Mouse (Mus musculus): ENCODE data around the gene Prrg2. TPM values are rescaled to one million over a fixed set of nuclear protein-coding genes. Genes with fewer than 3 reads are reported as not detected.
A peak's percentile ranks its signal among the peaks of the same experiment; 100 is the strongest.

The Prrg2 gene
- total and polyA plus RNA-seq, 2 experiments from 2014 or later = 10.5 to 17.2 TPM

GRCm38 (mm10) chr7:45060632-45061122 lies 1.8 kb downstream of the Prrg2 start:
- Histone ChIP-seq H3K9ac (replicated peaks; ENCODE audit: low read length) (no peak overlapping the region), H3K4me2 (ENCODE audit: low read depth, low read length) (no peak overlapping the region), H3K27ac (no peak overlapping the region), H3K9me3 (ENCODE audit: low read length) (no peaks in the 10 kb centered on the region), H3K4me1 (ENCODE audit: insufficient read depth, low read length) (peaks cover 11% of the 10 kb centered on the region), H3K4me3 (ENCODE audit: low read length) (no peak overlapping the region), H3K27me3 (ENCODE audit: insufficient read depth, low read length) (no peaks in the 10 kb centered on the region), H3K36me3 (ENCODE audit: insufficient read depth, low read length) (no peaks in the 10 kb centered on the region)
- ATAC-seq = no peak
- no peak for TF ChIP-seq CTCF (IDR thresholded peaks at IDR 0.05; ENCODE audit: low read depth)
- no peak for DNase-seq (ENCODE audit: low spot score)
- WGBS = 90% methylated on average over 6 of the region's 6 CpGs

DNA sequence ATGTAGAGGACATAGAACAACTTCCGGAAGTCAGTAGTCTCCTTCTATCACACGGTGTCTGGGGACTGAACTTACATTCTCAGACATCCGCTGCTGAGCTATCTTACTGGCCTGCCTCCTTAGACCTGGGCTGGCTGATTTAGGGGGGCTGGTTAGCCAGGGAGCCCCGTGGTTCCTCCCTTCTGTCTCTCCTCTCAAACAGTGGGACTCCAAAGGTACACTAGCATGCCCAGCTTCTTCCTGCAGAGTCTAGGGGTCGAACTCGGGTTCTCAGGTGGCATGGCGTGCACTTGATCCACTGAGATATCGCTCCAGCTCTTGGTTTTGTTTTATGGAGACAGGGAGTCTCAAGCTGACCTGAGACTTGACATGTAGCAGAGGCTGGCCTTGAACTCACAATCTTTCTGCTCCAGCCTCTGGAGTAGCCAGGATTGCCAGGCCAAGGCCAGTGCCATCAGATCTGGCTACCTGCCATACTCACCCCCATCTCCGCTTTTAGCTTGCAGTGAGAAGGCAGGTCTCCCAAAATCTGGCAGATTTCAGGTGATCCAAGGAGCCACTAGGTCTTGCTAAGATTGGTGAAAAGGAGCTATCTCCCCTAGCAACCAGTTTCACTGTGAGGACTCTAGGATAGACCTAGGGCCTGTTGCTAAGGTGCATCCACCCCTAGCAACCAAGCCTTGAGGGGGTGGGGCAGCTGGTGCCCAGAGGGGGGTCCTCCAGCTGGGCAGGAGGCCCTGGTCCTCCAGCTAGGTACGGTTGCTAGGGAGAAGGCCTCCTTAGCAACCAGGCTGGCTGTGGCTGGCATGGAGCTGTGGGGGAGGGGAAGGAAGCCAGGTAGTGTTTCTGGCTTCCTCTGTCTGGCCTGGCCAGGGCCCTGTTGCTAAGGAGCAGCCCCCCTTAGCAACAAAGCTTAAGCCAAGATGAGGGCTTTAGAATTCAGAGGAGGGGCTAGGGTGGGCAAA lies 3.6 kb downstream of the Prrg2 start:
- no peak overlapping the region for H3K4me2 ChIP-seq (ENCODE audit: low read depth, low read length)
- H3K27me3 ChIP-seq (ENCODE audit: insufficient read depth, low read length) = no peaks in the 10 kb centered on the region
- 0 out of 2 replicates have a peak overlapping the region, but pooled peaks have one; percentile 24 for H3K9ac ChIP-seq (replicated peaks; ENCODE audit: low read length)
- H3K36me3 ChIP-seq (ENCODE audit: insufficient read depth, low read length) = no peaks in the 10 kb centered on the region
- H3K4me3 ChIP-seq (ENCODE audit: low read length) = no peak overlapping the region
- peak overlapping the region; percentile 77 for H3K27ac ChIP-seq
- WGBS = 74% methylated on average over 10 of the region's 10 CpGs
- DNase-seq (ENCODE audit: low spot score) = peak; percentile 67
- H3K4me1 ChIP-seq (ENCODE audit: insufficient read depth, low read length) = peaks cover 11% of the 10 kb centered on the region
- ATAC-seq = peak; percentile 25; the same call in 1 of the 2 replicates
- no peak for TF ChIP-seq CTCF (IDR thresholded peaks at IDR 0.05; ENCODE audit: low read depth)
- no peaks in the 10 kb centered on the region for H3K9me3 ChIP-seq (ENCODE audit: low read length)

DNA sequence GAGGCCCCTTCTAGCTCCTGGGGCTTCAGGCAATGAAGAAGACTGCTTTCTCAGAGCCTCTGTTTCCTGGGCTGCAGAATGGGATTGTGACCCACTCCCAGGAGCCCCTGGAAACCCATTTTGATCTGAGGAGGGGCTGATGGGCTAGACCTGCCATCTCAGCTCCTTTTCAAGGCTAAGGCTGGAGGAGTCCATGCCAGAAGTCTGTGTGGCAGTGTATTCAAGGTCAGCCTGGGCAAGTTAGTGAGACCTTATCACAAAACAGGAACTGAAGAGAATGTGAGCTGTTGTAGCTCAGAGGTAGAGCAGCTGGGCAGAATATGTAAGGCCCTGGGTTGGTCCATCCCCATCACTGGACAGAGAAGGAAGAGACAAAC lies 5.5 kb downstream of the Prrg2 start:
- no peak for TF ChIP-seq CTCF (IDR thresholded peaks at IDR 0.05; ENCODE audit: low read depth)
- Histone ChIP-seq H3K36me3 (ENCODE audit: insufficient read depth, low read length) (no peaks in the 10 kb centered on the region), H3K4me2 (ENCODE audit: low read depth, low read length) (no peak overlapping the region), H3K9ac (replicated peaks; ENCODE audit: low read length) (no peak overlapping the region), H3K27ac (no peak overlapping the region), H3K27me3 (ENCODE audit: insufficient read depth, low read length) (no peaks in the 10 kb centered on the region), H3K9me3 (ENCODE audit: low read length) (no peaks in the 10 kb centered on the region), H3K4me1 (ENCODE audit: insufficient read depth, low read length) (peaks cover 11% of the 10 kb centered on the region), H3K4me3 (ENCODE audit: low read length) (no peak overlapping the region)
- DNase-seq (ENCODE audit: low spot score) = no peak
- ATAC-seq = no peak

GRCm38 (mm10) chr7:45056329-45056971 lies 6.0 kb downstream of the Prrg2 start:
- Histone ChIP-seq H3K27ac (no peak overlapping the region), H3K4me2 (ENCODE audit: low read depth, low read length) (no peak overlapping the region), H3K4me3 (ENCODE audit: low read length) (no peak overlapping the region), H3K4me1 (ENCODE audit: insufficient read depth, low read length) (peaks cover 8% of the 10 kb centered on the region), H3K9me3 (ENCODE audit: low read length) (no peaks in the 10 kb centered on the region), H3K27me3 (ENCODE audit: insufficient read depth, low read length) (no peaks in the 10 kb centered on the region), H3K36me3 (ENCODE audit: insufficient read depth, low read length) (no peaks in the 10 kb centered on the region), H3K9ac (replicated peaks; ENCODE audit: low read length) (no peak overlapping the region)
- DNase-seq (ENCODE audit: low spot score) (no peak), ATAC-seq (no peak)
- no peak for TF ChIP-seq CTCF (IDR thresholded peaks at IDR 0.05; ENCODE audit: low read depth)
- WGBS = 62% methylated on average over 14 of the region's 14 CpGs

GRCm38 (mm10) chr7:45053931-45054510 lies 8.5 kb downstream of the Prrg2 start:
- peak; percentile 95 for DNase-seq (ENCODE audit: low spot score)
- peak; percentile 90 for ATAC-seq
- peak overlapping the region; percentile 81 for H3K9ac ChIP-seq (replicated peaks; ENCODE audit: low read length)
- no peaks in the 10 kb centered on the region for H3K9me3 ChIP-seq (ENCODE audit: low read length)
- peak overlapping the region; percentile 96 for H3K4me2 ChIP-seq (ENCODE audit: low read depth, low read length)
- 0 out of 2 replicates have a peak, but pooled peaks cover 8% of the 10 kb centered on the region for H3K4me1 ChIP-seq (ENCODE audit: insufficient read depth, low read length)
- peaks cover 10% of the 10 kb centered on the region for H3K36me3 ChIP-seq (ENCODE audit: insufficient read depth, low read length)
- no peaks in the 10 kb centered on the region for H3K27me3 ChIP-seq (ENCODE audit: insufficient read depth, low read length)
- peak overlapping the region; percentile 88 for H3K4me3 ChIP-seq (ENCODE audit: low read length)
- peak overlapping the region; percentile 99 for H3K27ac ChIP-seq
- under 1% methylated on average over 32 of the region's 33 CpGs for WGBS
- no peak for TF ChIP-seq CTCF (IDR thresholded peaks at IDR 0.05; ENCODE audit: low read depth)

GRCm38 (mm10) chr7:45053117-45053930 lies 9.2 kb downstream of the Prrg2 start:
- Histone ChIP-seq H3K27me3 (ENCODE audit: insufficient read depth, low read length) (no peaks in the 10 kb centered on the region), H3K4me1 (ENCODE audit: insufficient read depth, low read length) (0 out of 2 replicates have a peak, but pooled peaks cover 5% of the 10 kb centered on the region), H3K9me3 (ENCODE audit: low read length) (no peaks in the 10 kb centered on the region), H3K27ac (peak overlapping the region; percentile 99), H3K4me3 (ENCODE audit: low read length) (peak overlapping the region; percentile 88), H3K9ac (replicated peaks; ENCODE audit: low read length) (peak overlapping the region; percentile 81), H3K36me3 (ENCODE audit: insufficient read depth, low read length) (peaks cover 17% of the 10 kb centered on the region), H3K4me2 (ENCODE audit: low read depth, low read length) (peak overlapping the region; percentile 96)
- DNase-seq (ENCODE audit: low spot score) (peak; percentile 85), ATAC-seq (peak; percentile 54)
- under 1% methylated on average over 30 of the region's 59 CpGs for WGBS
- no peak for TF ChIP-seq CTCF (IDR thresholded peaks at IDR 0.05; ENCODE audit: low read depth)

All from hindbrain, postnatal 0 days (tissue).